Mouse (Mus musculus) ES-Bruce4 (cell line): ENCODE data around the gene Gipc3. TPM values are rescaled to one million over a fixed set of nuclear protein-coding genes. Genes with fewer than 3 reads are reported as not detected.

Source experiments
- H3K27ac ChIP-seq: 2 replicates; pipeline ENCODE4 v1.5.1; 2012; ENCODE audit warnings: low read length, inconsistent platforms; ENCODE audit not compliant: insufficient read depth
- H3K27me3 ChIP-seq: 2 replicates; pipeline ENCODE4 v1.6.1; 2012; ENCODE audit warnings: mild to moderate bottlenecking, low read length, inconsistent platforms; ENCODE audit not compliant: control insufficient read depth, poor library complexity, insufficient read depth, severe bottlenecking
- H3K36me3 ChIP-seq: 2 replicates; pipeline ENCODE4 v1.6.1; 2012; ENCODE audit warnings: inconsistent platforms, mild to moderate bottlenecking, low read length, moderate library complexity; ENCODE audit not compliant: control insufficient read depth, poor library complexity, insufficient read depth, severe bottlenecking
- H3K4me1 ChIP-seq: one replicate; pipeline ENCODE4 v1.8.1; 2011; ENCODE audit warnings: low read length; ENCODE audit not compliant: control insufficient read depth, insufficient read depth
- H3K4me3 ChIP-seq: 2 replicates; pipeline ENCODE4 v1.5.1; 2011; ENCODE audit warnings: low read depth, mild to moderate bottlenecking, low read length
- H3K9ac ChIP-seq: 2 replicates; pipeline ENCODE4 v1.6.1; 2012; ENCODE audit warnings: low read depth, mild to moderate bottlenecking, inconsistent platforms; ENCODE audit not compliant: poor library complexity, severe bottlenecking
- H3K9me3 ChIP-seq: replicated peaks from 2 replicates; pipeline ENCODE4 v1.6.1; 2012; ENCODE audit warnings: mild to moderate bottlenecking, low read length, inconsistent platforms; ENCODE audit not compliant: control insufficient read depth, poor library complexity, insufficient read depth, severe bottlenecking
- CTCF ChIP-seq: IDR thresholded peaks from one replicate; pipeline ENCODE4 v1.8.1; 2011; ENCODE audit warnings: low read depth, low read length
- EP300 ChIP-seq: IDR thresholded peaks from 2 replicates; pipeline ENCODE4 v1.6.1; 2011; ENCODE audit warnings: low read depth, low read length; ENCODE audit not compliant: insufficient read depth
- POLR2A ChIP-seq: IDR thresholded peaks from one replicate; pipeline ENCODE4 v1.8.1; 2011; ENCODE audit warnings: low read length; ENCODE audit not compliant: insufficient read depth
- polyA plus RNA-seq: library from polyadenylated mRNA; stranded (reverse); fragments of >200 nt; gene quantifications from 2 replicates; pipeline ENCODE4 v1.2.4, GENCODE M21; 2011; ENCODE audit warnings: low read depth; ENCODE audit not compliant: missing spikeins, insufficient read depth, insufficient read length

Gipc3 gene
- polyA plus RNA-seq, 1 experiment: 1.2 TPM

- no peak overlapping the region for H3K9ac ChIP-seq
- peaks cover 31% of the 10 kb centered on the region for H3K36me3 ChIP-seq
- no peaks in the 10 kb centered on the region for H3K4me1 ChIP-seq
- no peak overlapping the region for H3K27ac ChIP-seq
- H3K4me3 ChIP-seq: no peak overlapping the region
- no peak for TF ChIP-seq EP300
- TF ChIP-seq CTCF: no peak
- no peak for TF ChIP-seq POLR2A
- no peaks in the 10 kb centered on the region for H3K27me3 ChIP-seq
- H3K9me3 ChIP-seq: no peaks in the 10 kb centered on the region
Measured at GRCm38 (mm10) chr10:81327959-81328358, 15.1 kb downstream of the Gipc3 start.

- no peak for TF ChIP-seq EP300
- TF ChIP-seq CTCF: no peak
- no peak for TF ChIP-seq POLR2A
- Histone ChIP-seq H3K4me3 (no peak overlapping the region), H3K4me1 (no peaks in the 10 kb centered on the region), H3K9me3 (no peaks in the 10 kb centered on the region), H3K27ac (no peak overlapping the region), H3K9ac (no peak overlapping the region), H3K36me3 (peaks cover 36% of the 10 kb centered on the region), H3K27me3 (no peaks in the 10 kb centered on the region)
Measured at GRCm38 (mm10) chr10:81326858-81327257, 16.2 kb downstream of the Gipc3 start.

- no peak overlapping the region for H3K27ac ChIP-seq
- H3K9me3 ChIP-seq: no peaks in the 10 kb centered on the region
- no peak overlapping the region for H3K4me3 ChIP-seq
- H3K27me3 ChIP-seq: no peaks in the 10 kb centered on the region
- peaks cover 36% of the 10 kb centered on the region for H3K36me3 ChIP-seq
- no peak overlapping the region for H3K9ac ChIP-seq
- H3K4me1 ChIP-seq: no peaks in the 10 kb centered on the region
- TF ChIP-seq POLR2A: no peak
- TF ChIP-seq EP300: no peak
- TF ChIP-seq CTCF: no peak
Measured at GRCm38 (mm10) chr10:81325781-81326180, 17.3 kb downstream of the Gipc3 start.

GRCm38 (mm10) chr10:81325176-81325575, 17.9 kb downstream of the Gipc3 start:
- H3K36me3 ChIP-seq: peaks cover 36% of the 10 kb centered on the region
- no peak overlapping the region for H3K9ac ChIP-seq
- no peaks in the 10 kb centered on the region for H3K9me3 ChIP-seq
- no peak overlapping the region for H3K27ac ChIP-seq
- no peaks in the 10 kb centered on the region for H3K4me1 ChIP-seq
- TF ChIP-seq POLR2A (no peak), CTCF (no peak), EP300 (no peak)
- H3K4me3 ChIP-seq: no peak overlapping the region
- no peaks in the 10 kb centered on the region for H3K27me3 ChIP-seq

- peaks cover 36% of the 10 kb centered on the region for H3K36me3 ChIP-seq
- TF ChIP-seq EP300 (no peak), POLR2A (no peak), CTCF (no peak)
- no peak overlapping the region for H3K9ac ChIP-seq
- no peak overlapping the region for H3K4me3 ChIP-seq
- H3K27ac ChIP-seq: no peak overlapping the region
- H3K4me1 ChIP-seq: no peaks in the 10 kb centered on the region
- no peaks in the 10 kb centered on the region for H3K9me3 ChIP-seq
- no peaks in the 10 kb centered on the region for H3K27me3 ChIP-seq
Measured at GRCm38 (mm10) chr10:81323791-81324530, 19.1 kb downstream of the Gipc3 start.

GRCm38 (mm10) chr10:81323141-81323775, 19.8 kb downstream of the Gipc3 start:
- TF ChIP-seq EP300 (no peak), POLR2A (no peak), CTCF (no peak)
- Histone ChIP-seq H3K4me3 (no peak overlapping the region), H3K9ac (no peak overlapping the region), H3K27me3 (no peaks in the 10 kb centered on the region), H3K36me3 (peaks cover 36% of the 10 kb centered on the region), H3K4me1 (no peaks in the 10 kb centered on the region), H3K9me3 (no peaks in the 10 kb centered on the region), H3K27ac (no peak overlapping the region)
